Mouse (Mus musculus) MN1 (cell line): ENCODE measurements around the gene Tmem265.
A peak's percentile ranks its signal among the peaks of the same experiment; 100 is the strongest.

Source experiments
- DNase-seq: peaks from one replicate; pipeline ENCODE4 v3.0.0-alpha.2; 2016; ENCODE audit warnings: low spot score

The Tmem265 gene

DNA sequence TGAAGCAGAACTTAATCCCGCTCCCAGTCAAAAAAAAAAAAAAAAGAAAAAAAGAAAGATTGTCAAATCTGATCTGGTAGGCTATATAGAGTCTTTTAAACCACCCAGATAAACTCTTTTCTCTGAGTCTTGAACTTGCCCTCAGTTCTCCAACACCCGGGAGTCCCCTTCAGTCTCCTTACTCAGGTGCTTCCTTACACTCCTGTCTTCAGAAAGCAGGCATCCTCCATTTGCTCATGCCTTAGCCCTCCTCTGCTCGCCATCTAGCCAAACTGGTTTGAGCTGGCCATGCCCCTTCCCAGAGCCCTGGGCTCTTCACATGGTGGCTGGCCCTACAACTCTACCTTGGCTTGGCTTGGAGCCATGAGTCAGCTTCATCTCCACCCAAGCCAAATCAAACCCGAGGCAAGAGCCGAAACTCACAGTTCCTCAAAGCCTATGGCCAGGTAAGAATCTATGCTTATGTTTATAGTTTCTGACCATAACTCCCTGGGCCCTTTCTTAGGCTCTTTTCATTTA, at the start of gene Tmem265:
Gene Tmem265, plus strand, starts transcription at position 51 of the 519 bp plus-strand sequence.
- DNase-seq: no peak

DNA sequence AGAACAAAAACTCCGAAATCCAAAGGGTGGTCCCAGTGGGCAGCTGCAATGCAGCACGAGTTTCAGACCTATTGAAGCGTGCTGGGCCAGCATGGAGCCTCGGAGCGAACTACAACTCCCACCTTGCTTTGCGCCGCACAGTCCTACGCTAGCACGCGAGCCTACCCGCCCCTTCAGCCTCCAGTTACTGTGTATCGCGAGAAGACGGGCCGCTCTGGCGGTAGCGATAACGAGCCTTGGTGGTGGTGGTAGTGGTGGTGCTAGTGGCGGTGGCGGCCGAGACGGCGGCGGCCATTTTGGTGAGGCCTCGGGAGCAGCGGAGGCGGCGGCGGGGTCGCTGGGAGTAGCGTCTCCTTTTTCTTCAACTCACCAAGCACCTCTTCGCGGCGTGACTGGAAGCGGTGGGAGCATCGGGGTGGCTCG, 49.4 kb upstream of the Tmem265 start, which contains the start of gene Srcap:
Gene Srcap, plus strand, starts transcription at position 176 of the 423 bp plus-strand sequence.
- DNase-seq: peak; percentile 97

DNA sequence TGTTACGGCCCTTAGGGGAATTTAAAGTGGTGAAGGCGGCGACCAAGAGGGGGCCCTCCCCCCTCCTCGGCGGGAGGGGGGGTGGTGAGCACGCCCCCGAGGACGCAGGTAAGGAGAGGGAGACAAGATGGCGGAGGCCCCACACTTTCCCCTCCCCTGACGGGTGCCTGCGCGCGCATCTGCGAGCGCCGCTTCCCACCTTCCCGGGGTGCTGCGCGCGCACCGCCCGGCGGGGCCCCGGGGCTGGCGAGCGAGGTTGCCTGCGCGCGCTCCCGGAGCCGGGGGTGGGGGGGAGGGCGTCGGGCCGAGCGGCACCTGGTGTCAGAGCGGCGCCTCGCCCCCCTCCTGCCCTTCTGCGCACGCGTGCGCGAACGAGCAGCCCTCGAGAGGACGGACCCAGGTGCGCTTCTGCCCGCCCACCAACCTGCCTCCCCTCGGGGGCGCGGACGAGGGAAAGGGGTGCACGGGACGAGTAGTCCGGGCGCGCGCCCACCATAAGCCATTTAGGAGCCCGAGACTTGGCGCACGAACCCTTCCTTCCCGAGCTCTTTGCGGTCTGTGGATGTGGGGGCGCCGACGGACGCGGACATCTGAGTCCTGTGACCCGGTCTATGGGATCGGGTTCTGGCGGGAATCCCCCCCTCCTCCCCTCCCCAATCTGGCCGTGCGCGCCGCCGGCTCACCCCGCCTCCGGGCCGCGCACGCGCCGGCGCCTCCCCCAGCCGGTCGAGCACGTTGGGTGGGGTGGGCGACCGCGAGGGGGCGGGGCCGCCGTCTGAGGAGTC, 48.8 kb upstream of the Tmem265 start:
- DNase-seq: peak; percentile 94

DNA sequence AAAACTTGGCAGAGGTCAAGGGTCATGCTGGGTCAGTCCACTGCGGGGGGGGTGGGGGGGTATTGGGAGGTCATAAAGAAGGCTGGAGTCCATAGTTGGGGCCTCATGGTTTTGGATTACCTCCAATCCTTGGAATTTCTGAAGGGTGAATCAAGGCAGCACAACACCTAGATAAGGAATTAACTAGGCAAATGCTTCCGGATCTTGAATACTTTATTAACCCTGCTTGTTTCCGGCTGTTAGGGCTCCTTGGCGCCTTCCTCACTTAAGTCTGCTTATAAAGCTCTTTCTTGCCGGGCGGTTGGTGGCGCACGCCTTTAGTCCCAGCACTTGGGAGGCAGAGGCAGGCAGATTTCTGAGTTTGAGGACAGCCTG, 48.2 kb upstream of the Tmem265 start:
- peak; percentile 55 for DNase-seq

DNA sequence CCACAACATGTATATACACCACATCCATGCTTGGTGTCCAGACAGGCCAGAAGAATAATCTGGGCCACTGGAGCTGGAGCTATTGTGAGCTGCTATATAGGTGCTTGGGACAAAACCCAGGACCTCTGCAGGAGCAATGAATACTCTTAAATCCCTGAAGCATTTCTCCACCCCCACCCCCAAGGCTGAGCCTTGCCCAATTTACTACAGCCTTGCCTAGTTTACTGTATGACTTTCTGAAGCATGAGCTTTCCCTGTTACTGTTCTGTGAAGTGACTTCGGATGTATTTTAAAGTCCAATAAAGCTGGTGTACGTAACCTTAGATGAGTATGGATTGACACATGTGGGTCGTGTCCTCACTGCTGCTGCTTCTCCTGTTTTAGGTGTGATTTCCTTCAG, 47.4 kb upstream of the Tmem265 start:
- DNase-seq: no peak

DNA sequence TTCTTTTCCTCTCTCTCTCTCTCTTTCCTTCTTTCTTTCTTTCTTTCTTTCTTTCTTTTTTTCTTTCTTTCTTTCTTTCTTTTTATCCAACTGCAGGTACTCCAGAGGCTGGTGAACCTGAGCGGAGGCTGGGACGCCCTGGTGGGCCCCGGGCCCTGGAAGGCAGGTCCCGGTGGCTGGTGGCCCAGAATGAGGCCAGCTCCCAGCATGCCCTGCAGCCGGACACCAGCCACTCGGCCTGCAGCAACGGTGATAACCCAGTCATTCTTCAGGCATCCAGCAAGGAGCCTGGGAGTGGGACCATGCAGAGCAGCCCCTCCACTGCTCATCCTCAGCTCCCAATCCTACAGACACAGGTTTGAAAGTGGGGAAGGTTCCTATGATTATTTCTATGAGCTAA, 45.3 kb upstream of the Tmem265 start:
- DNase-seq: no peak

DNA sequence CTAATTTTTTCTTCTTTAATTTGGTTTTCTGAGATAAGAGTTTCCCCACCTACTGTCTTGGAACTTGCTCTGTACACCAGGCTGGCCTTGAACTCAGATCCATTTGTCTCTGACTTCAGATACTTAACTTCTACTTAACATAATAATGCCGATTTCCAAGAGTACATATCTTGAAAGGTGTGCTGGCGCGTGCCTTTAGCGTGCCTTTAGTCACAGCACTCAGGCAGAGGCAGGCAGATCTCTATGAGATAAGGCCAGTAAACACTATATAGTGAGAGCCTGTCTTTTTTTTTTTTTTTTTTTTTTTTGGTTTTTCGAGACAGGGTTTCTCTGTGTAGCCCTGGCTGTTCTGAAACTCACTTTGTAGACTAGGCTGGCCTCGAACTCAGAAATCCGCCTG, 44.8 kb upstream of the Tmem265 start:
- DNase-seq: no peak

DNA sequence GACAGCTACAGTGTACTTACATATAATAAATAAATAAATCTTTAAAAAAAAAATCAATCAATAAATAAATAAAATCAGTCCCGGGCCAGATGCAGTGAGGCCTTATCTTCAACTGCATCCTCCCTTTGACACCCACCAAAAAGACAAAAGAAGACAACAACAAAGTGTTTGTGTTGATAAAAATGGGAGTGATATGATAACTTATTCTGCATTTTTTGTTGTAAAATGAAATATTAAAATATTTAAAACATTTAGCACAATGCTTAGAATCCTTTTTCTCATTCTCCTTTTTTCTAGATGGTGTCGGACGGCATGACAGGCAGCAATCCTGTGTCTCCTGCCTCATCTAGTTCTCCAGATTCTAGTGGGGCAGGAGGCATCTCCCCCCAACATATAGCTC, 41.9 kb upstream of the Tmem265 start, which contains the start of gene Gm42715:
Gene Gm42715, plus strand, starts transcription at position 301 of the 400 bp plus-strand sequence.
- DNase-seq: no peak

DNA sequence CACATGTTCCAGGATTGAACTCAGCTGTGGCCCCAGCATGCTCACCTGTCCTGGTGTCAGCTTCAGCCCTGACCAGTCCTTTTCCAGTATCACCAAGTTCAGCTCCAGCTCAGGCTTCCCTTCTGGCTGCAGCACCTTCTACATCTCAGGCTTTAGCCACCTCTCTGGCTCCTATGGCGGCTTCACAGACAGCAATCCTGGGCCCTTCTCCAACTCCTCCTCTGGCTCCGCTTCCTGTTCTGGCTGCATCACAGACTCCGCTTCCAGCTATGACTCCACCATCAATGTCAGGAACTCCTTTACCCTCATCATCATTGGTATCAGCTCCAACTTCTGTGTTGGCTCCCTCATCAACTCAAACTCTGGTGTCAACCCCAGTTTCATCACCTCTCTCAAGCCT, 19.5 kb upstream of the Tmem265 start:
- DNase-seq: no peak

DNA sequence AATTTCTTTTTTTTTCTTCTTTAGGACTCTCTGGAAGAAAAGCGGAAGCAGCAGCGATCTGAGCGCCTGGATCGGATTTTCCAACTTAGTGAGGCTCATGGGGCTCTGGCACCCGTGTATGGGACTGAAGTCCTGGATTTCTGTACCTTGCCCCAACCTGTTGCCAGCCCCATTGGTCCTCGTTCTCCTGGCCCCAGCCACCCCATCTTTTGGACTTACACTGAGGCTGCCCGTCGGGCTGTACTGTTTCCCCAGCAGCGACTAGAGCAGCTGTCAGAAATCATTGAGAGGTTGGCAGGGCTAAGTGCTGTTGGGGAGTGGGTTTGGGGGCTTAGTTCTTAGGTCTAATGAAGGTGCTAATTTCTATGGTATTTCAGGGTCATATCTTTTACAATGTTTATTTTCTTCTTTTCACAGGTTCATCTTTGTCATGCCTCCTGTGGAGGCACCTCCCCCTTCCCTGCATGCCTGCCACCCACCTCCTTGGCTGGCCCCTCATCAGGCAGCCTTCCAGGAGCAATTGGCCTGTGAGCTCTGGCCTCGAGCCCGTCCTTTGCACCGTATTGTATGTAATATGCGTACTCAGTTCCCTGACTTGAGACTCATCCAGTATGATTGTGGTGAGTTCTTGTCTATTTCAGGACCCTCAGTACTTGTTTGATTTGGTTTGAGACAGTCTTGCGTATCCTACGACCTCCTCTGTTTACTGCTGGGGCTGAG, 11.9 kb upstream of the Tmem265 start:
- peak; percentile 23 for DNase-seq

DNA sequence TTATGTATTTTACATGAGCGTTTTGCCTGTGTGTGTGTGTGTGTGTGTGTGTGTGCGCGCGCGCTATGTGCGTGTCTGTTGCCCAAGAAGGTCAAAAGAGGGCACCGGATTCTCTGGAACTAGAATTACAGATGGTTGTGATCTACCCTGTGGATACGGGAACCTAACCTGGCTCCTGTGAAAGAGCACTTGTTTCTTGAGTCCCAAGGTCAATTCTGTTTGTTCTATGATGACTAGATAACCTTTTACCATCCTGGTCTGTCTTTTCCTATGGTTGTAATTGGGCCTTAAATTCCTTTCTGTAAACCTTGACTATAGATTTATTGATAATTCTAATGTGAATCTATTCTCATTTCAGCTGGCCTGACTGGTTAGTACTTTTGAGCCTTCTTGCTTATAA, 9.6 kb upstream of the Tmem265 start:
- DNase-seq: no peak

DNA sequence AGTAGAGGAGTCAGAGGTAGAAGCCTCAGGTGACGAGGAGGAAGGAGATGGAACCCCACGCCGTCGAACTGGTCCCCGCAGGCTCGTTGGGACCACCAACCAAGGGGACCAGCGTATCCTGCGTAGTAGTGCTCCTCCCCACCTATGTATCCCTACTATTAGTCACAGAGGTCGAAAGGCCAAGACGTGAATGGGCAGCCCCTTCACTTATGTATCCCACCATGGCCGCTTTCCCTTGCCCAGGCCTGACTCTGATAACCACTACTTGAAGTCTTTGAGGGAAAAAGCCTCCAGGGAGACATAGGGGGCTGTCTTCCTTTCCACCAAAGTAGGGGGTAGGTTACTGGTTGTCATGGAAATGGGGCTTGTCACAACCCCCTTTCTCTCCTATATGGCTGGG, 610 bp upstream of the Tmem265 start:
- no peak for DNase-seq

DNA sequence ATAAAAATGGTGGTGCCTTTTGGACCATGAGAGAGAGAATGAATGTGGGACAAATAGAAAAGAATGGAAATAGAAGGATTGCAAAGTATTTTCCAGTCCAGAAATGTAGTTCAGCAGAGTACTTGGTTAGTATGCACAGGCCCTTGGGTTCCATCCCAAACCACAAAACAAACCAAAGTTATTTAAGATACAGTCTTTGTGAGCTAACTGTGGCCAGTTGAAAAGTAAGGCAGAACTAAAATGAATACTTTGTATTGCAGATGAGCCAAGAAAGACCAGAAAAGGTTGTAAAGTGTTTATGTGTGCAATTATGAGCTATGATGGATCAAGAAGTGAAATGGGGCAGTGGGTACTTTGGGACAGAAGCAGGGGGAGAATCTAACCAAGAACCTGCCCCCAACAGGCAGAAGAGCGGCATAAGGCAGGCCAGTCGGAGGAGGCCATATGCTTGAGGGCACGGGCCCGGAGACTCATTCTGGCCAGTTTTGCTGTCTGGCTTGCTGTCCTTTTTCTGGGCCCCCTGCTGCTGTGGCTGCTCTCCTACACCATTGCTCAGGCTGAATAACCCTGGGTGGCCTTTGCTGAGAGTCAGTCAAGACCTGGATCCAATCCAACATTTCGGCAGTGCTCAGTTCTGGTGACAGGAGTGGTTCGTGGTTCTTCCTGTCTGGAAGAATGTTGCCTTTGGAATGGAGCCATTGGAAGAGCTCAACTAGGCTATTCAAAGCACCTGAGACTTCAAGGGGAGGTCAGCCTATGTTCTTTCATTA, 3.4 kb downstream of the Tmem265 start:
- peak; percentile 71 for DNase-seq

DNA sequence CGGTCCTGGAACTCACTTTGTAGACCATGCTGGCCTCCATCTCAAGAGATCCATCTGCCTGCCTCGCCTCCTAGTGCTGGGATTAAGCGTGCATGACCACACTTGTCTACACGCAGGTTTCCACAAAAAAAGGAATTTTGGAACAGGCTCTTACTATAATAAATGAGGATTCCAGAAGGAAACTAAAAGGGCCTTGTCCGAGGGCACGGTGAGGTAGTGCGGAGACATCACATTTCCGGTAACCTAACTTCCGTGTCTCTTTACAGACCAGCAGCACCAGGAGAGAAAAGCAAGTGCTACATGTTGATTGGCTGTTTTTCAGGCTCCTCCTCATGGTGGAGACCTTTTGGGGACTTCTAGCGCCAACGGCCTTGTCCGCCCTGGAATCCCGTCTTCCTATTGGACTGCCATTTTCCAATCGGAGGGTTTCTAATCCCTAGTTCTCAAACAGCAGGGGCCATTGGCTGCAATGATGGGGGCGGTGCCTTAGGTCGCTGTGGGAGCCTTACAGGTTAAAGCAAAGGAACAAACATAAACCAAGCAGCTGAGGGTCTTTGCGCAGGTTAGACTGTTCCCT, 11.8 kb downstream of the Tmem265 start, which contains the start of gene Phkg2:
Gene Phkg2, plus strand, starts transcription at position 446 of the 577 bp plus-strand sequence.
- DNase-seq: peak; percentile 98

DNA sequence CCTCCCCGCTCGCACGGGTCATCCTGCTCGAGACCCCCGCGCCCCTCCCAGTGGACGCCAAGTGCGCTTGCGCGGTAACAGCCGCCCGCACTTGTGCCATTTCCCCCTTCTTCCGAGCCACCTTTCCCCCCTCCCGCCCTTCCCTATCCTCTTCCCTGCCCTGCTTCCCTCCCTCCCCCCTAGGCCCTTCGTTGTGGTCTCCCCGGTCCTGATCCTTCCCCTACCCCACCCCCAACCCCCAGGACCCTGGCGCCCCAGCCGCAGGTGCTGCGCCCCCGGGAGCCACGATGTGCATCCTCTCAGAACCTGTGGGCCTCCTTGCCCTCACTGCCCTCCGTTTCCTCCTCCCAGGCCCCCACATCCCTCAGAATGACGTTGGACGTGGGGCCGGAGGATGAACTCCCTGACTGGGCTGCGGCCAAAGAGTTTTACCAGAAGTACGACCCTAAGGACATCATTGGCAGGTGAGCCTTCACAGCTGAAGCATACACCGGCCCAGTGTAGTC, 12.4 kb downstream of the Tmem265 start:
- peak; percentile 21 for DNase-seq

DNA sequence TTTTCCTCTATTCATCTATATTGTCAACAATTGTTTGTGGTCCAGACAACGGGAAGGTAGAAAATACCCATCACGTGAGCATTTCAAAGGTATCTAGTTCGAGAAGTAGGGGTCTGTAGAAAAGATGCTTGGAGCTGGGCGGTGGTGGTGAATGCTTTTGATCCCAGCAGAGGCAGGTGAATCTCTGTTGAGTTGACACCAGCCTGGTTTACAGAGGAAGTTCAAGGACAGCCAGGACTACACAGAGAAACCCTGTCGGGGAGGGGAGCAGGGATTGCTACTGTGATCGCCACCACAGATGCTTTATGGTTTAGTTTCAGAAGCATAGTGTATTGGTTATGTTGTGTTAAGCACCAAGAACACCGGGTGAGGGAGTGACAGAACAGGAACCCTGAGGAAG, 12.9 kb downstream of the Tmem265 start:
- DNase-seq: no peak

DNA sequence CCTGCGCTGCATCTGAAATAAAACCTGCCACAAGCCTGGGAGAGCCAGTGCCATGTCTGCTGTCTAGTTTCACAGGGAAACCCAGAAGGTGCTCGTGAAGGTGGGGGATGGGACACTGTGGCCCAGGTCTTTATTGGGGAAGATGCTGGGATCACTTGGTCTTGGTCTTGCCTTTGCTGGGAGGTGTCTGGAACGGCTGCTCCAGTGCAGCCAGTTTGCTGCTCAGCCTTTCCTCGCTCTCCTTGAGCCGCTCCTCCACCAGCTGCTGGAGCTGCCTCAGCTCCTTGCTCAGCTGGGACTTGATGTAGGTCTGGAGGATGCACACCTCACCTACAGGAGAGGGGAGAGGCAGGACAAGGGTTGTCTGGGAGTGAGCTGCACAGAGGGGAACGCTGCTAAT, 22.1 kb downstream of the Tmem265 start:
- no peak for DNase-seq

DNA sequence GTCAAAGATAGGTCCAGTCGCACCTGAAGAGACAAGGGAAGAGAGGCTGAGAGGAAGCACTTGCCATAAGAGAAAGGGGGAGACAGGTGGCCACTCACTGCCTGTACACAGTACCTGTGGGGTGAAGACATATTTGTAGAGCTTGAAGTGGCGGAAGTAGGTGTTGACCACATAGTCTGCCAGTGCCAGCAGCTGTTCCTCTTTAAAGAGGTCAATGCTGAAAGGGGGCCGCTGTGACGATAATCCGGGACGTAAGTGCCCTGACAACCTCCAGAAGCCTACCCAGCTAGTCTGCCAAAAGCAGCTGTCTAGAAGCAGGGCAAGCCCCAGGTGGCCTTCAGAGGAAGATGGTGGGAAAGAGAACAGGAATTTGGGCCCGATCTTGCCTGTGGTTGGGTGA, 23.8 kb downstream of the Tmem265 start:
- no peak for DNase-seq

DNA sequence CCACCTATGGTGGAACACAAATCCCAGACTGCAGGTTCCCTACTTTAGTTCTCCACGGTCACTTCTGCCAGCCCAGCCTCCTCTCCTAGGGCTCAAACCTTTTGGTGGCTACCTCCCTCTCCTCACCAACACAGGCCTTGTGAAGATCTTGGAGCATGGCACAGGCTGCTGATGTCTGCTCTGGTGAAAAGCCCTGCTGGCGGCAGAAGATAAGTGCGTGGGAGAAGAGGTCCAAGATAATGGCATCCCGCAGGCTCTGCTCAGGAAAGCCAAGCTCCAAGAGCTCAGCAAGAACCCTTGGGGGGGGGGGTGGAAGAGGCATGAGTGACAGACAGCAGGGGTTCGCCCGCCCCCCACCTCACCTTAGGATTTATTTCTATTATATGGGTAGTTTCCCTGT, 25.0 kb downstream of the Tmem265 start:
- DNase-seq: no peak

DNA sequence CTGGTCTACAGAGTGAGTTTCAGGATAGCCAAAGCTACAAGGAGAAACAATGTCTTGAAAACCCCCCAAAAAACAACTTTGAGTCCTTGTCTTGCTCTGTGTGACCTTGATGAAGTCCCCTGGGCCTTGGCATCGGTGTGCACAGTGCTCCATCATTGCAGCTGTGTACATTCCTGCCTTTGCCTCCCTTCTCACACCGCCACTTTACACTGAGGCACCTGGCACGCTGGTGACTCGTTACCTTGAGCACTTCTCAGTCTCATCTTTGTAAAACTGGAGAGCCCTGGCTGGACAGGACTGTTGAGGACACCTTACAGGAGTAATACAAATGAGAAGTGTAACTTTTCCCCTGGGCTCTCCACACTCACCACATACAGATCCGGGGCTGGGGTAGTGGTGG, 26.0 kb downstream of the Tmem265 start:
- peak; percentile 15 for DNase-seq

DNA sequence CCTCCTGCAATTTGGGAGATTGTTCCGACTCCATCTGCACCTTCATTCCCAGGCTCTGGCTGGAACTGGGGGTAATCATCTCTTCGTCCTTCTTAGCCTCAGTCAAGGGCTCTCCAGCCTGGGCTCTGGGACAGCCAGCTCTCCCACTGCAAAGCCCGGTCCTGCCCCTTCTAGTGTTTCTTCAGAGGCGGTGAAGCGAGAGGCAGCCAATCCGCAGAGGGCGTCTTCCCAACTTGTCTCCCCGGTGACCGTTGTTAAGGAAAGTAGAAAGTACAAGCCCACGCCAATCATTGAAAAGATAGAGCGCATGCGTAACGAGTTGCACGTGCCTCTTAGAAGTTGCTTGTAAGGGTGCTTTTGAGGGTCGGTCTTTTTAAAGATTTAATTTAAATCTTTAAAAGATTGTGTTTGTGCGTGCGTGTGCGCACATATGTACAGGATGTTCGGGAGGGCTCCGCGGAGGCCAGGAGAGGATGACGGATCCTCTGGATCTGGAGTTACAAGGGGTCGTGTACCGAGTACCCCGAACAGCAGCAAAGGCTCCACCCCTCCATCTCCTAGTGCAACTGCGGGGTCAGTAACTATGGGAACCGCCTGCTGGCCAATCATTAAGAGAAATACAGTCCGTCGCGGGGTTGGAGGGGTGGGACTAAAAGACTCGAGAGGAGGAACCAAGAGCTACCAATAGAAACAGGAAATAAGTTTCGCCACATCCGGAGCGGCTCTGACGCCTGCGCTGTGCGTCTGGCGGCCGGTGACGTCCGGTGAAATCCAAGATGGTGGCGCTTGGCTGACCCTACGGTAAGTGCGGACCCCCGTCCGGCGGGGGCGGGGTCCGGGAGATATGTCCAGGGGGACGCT, 27.1 kb downstream of the Tmem265 start, which contains the start of the genes Ccdc189 and Rnf40:
Gene Ccdc189, minus strand, starts transcription at position 585 of the 861 bp plus-strand sequence.
Gene Rnf40, plus strand, starts transcription at position 757 of the 861 bp plus-strand sequence.
- DNase-seq: peak; percentile 98
